Mouse (Mus musculus): ENCODE measurements around the gene Tas2r144.

Tas2r144 gene

GRCm38 (mm10) chr6:42215028-42215427 lies at the start of gene Tas2r144:
Tas2r144 (plus strand) TSS chr6:42215328.
- no peak for DNase-seq

GRCm38 (mm10) chr6:42182462-42182861 lies 32.7 kb upstream of the Tas2r144 start:
- DNase-seq: no peak

- DNase-seq: no peak
These were observed 28.9 kb upstream of the Tas2r144 start for GRCm38 (mm10) chr6:42186230-42186629.

- DNase-seq: no peak
These were observed 17.4 kb upstream of the Tas2r144 start for GRCm38 (mm10) chr6:42197710-42198109.

GRCm38 (mm10) chr6:42199498-42199897 lies 15.6 kb upstream of the Tas2r144 start:
- DNase-seq: no peak

- DNase-seq: peak; percentile 14
These were observed 7.2 kb downstream of the Tas2r144 start for GRCm38 (mm10) chr6:42222286-42222685.

GRCm38 (mm10) chr6:42225046-42225445 lies 9.9 kb downstream of the Tas2r144 start:
- DNase-seq: no peak

GRCm38 (mm10) chr6:42227240-42228101 lies 12.3 kb downstream of the Tas2r144 start:
- peak; percentile 19 for DNase-seq

- DNase-seq: no peak
These were observed 14.5 kb downstream of the Tas2r144 start for GRCm38 (mm10) chr6:42229610-42230009.

GRCm38 (mm10) chr6:42231191-42231590 lies 16.1 kb downstream of the Tas2r144 start:
- DNase-seq: no peak

GRCm38 (mm10) chr6:42237276-42237805 lies 22.2 kb downstream of the Tas2r144 start:
- no peak for DNase-seq

GRCm38 (mm10) chr6:42241311-42242045 lies 26.4 kb downstream of the Tas2r144 start:
- DNase-seq: no peak

- peak; percentile 93 for DNase-seq
These were observed 30.7 kb downstream of the Tas2r144 start, which contains the start of gene Gstk1 for GRCm38 (mm10) chr6:42245711-42246353. Gstk1 (plus strand) TSS chr6:42245935.

GRCm38 (mm10) chr6:42247173-42247572 lies 32.0 kb downstream of the Tas2r144 start:
- DNase-seq: peak; percentile 48

GRCm38 (mm10) chr6:42247981-42248380 lies 32.9 kb downstream of the Tas2r144 start:
- DNase-seq: no peak

GRCm38 (mm10) chr6:42251791-42252190 lies 36.7 kb downstream of the Tas2r144 start:
- no peak for DNase-seq

- DNase-seq: no peak
These were observed 38.0 kb downstream of the Tas2r144 start for GRCm38 (mm10) chr6:42253103-42253502.

GRCm38 (mm10) chr6:42257303-42257863 lies 42.3 kb downstream of the Tas2r144 start:
- DNase-seq: peak; percentile 65

- DNase-seq: no peak
These were observed 45.3 kb downstream of the Tas2r144 start for GRCm38 (mm10) chr6:42260430-42260829.

GRCm38 (mm10) chr6:42261524-42262170 lies 46.5 kb downstream of the Tas2r144 start, which contains the start of gene Tmem139:
Tmem139 (plus strand) TSS chr6:42261970.
- DNase-seq: peak; percentile 84

GRCm38 (mm10) chr6:42264626-42265312 lies 49.6 kb downstream of the Tas2r144 start, which contains the start of gene Casp2:
Casp2 (plus strand) TSS chr6:42264985.
- DNase-seq: peak; percentile 99
